Mouse (Mus musculus): ENCODE measurements around the gene Gstp1. TPM values are rescaled to one million over a fixed set of nuclear protein-coding genes. Genes with fewer than 3 reads are reported as not detected.
"Not testable (repeated sequence)": the region's sequence is repeated elsewhere in the genome, so short reads cannot be mapped to it uniquely, and the experiment has no call there.

Gstp1 gene
- polyA plus RNA-seq, 1 experiment from 2014 or later = 378 TPM

DNA sequence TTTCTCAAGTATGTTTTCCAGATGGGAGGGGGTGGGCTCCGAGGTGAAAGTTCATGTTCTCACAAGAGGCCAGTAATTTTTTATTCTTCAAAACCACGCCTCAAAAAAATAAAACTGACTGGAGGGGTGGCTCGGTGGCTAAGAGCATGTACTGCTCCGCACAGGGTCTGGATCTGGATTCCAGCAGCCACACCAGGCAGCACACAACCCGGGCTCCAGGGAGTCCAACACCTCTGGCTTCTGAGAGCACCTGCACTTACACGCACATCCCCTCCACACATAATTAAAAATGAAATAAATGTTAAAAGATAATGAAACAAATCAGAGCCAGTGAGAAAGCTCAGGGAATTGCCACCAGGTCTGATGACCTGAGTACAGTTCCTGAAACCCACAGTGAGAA lies 28.5 kb upstream of the Gstp1 start:
- H3K27me3 ChIP-seq (ENCODE audit: control insufficient read depth, insufficient read depth, low read length) = no peaks in the 10 kb centered on the region
- H3K36me3 ChIP-seq (ENCODE audit: control insufficient read depth, insufficient read depth) = no peaks in the 10 kb centered on the region
- no peaks in the 10 kb centered on the region for H3K9me3 ChIP-seq (replicated peaks; ENCODE audit: control insufficient read depth, low read length)
- 80% methylated on average over 6 of the region's 6 CpGs for WGBS
- no peak for ATAC-seq (replicated peaks; ENCODE audit: extremely low read depth, insufficient read depth, low FRiP score)
- no peak overlapping the region for H3K27ac ChIP-seq (ENCODE audit: low read length)
- no peaks in the 10 kb centered on the region for H3K4me1 ChIP-seq (ENCODE audit: control insufficient read depth, insufficient read depth, low read length)
- H3K4me2 ChIP-seq (ENCODE audit: low read depth, low read length) = no peak overlapping the region
- no peak overlapping the region for H3K4me3 ChIP-seq (ENCODE audit: low read length)
- H3K9ac ChIP-seq (ENCODE audit: low read length) = no peak overlapping the region

DNA sequence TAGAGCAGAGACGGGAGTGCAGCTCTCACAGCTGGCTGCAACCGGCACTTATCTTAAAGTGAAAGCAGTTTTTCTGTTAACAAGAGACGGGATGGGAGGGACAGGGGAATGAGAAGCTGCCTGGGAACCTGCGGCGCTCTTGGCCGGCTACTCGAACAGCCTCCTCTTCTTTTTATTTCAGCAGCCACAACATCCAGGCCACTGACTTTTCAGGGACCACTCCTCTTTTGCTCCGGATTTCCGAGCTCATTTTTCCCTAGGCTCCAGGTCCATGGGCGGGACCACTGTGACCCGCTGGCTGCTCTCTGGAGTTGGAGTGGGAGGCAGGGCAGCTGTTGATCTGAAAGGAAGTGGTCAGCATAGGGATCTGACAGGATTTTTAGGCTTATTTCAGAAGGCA lies 26.7 kb upstream of the Gstp1 start:
- ATAC-seq (replicated peaks; ENCODE audit: extremely low read depth, insufficient read depth, low FRiP score); H3K9me3 ChIP-seq (replicated peaks; ENCODE audit: control insufficient read depth, low read length); H3K27me3 ChIP-seq (ENCODE audit: control insufficient read depth, insufficient read depth, low read length); H3K9ac ChIP-seq (ENCODE audit: low read length); H3K36me3 ChIP-seq (ENCODE audit: control insufficient read depth, insufficient read depth); H3K27ac ChIP-seq (ENCODE audit: low read length); H3K4me3 ChIP-seq (ENCODE audit: low read length); H3K4me1 ChIP-seq (ENCODE audit: control insufficient read depth, insufficient read depth, low read length): not testable (repeated sequence)
- peak overlapping the region; percentile 38; the same call in 1 of the 2 replicates for H3K4me2 ChIP-seq (ENCODE audit: low read depth, low read length)
- WGBS = no CpG with 5 or more reads among the region's 11 CpGs

GRCm38 (mm10) chr19:4063357-4063756 lies 25.6 kb upstream of the Gstp1 start:
- ATAC-seq (replicated peaks; ENCODE audit: extremely low read depth, insufficient read depth, low FRiP score); H3K27ac ChIP-seq (ENCODE audit: low read length); H3K4me3 ChIP-seq (ENCODE audit: low read length); H3K4me1 ChIP-seq (ENCODE audit: control insufficient read depth, insufficient read depth, low read length); H3K27me3 ChIP-seq (ENCODE audit: control insufficient read depth, insufficient read depth, low read length); H3K9me3 ChIP-seq (replicated peaks; ENCODE audit: control insufficient read depth, low read length); H3K9ac ChIP-seq (ENCODE audit: low read length); H3K36me3 ChIP-seq (ENCODE audit: control insufficient read depth, insufficient read depth); H3K4me2 ChIP-seq (ENCODE audit: low read depth, low read length): not testable (repeated sequence)
- 56% methylated on average over 2 of the region's 4 CpGs for WGBS

- no peaks in the 10 kb centered on the region for H3K9me3 ChIP-seq (replicated peaks; ENCODE audit: control insufficient read depth, low read length)
- no peaks in the 10 kb centered on the region for H3K27me3 ChIP-seq (ENCODE audit: control insufficient read depth, insufficient read depth, low read length)
- ATAC-seq (replicated peaks; ENCODE audit: extremely low read depth, insufficient read depth, low FRiP score) = no peak
- 76% methylated on average over 5 of the region's 6 CpGs for WGBS
- H3K4me1 ChIP-seq (ENCODE audit: control insufficient read depth, insufficient read depth, low read length) = peaks cover 11% of the 10 kb centered on the region
- H3K27ac ChIP-seq (ENCODE audit: low read length) = no peak overlapping the region
- no peak overlapping the region for H3K4me3 ChIP-seq (ENCODE audit: low read length)
- no peaks in the 10 kb centered on the region for H3K36me3 ChIP-seq (ENCODE audit: control insufficient read depth, insufficient read depth)
- H3K9ac ChIP-seq (ENCODE audit: low read length) = no peak overlapping the region
- H3K4me2 ChIP-seq (ENCODE audit: low read depth, low read length) = no peak overlapping the region
Measured at GRCm38 (mm10) chr19:4060899-4061465, 23.2 kb upstream of the Gstp1 start.

DNA sequence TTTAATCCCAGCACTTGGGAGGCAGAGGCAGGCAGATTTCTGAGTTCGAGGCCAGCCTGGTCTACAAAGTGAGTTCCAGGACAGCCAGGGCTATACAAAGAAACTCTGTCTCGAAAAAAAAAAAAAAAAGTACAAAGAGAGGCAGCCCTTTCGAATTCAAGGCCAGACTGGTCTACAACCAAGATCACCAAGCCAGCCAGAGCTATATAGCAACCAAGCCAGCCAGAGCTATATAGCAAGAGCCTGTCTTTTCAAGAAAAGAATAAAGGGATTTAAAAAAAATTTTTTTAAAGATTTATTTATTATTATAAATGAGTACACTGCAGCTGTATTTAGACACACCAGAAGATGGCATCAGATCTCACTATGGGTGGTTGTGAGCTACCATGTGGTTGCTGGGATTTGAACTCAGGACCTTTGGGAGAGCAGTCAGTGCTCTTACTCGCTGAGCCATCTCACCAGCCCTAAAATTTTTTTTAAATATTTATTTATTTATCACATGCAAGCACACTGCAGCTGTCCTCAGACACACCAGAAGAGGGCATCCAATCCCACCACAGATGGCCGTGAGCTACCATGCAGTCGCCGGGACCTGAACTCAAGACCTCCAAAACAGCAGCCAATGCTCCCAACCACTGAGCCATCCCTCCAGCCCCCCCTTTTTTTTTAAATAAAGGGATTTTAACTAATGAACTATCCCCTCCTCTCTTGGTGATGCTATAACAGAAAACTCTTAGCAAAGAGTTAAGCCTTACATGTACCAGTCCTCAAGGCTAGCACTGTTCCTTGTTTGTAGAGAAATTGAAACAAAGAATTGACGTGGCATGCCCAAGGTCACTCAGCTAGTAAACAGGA lies 22.5 kb upstream of the Gstp1 start:
- H3K9me3 ChIP-seq (replicated peaks; ENCODE audit: control insufficient read depth, low read length); H3K27ac ChIP-seq (ENCODE audit: low read length); H3K4me2 ChIP-seq (ENCODE audit: low read depth, low read length); H3K4me3 ChIP-seq (ENCODE audit: low read length); ATAC-seq (replicated peaks; ENCODE audit: extremely low read depth, insufficient read depth, low FRiP score); H3K36me3 ChIP-seq (ENCODE audit: control insufficient read depth, insufficient read depth); H3K9ac ChIP-seq (ENCODE audit: low read length); H3K27me3 ChIP-seq (ENCODE audit: control insufficient read depth, insufficient read depth, low read length): not testable (repeated sequence)
- WGBS = 89% methylated on average over 8 of the region's 8 CpGs
- peaks cover 15% of the 10 kb centered on the region for H3K4me1 ChIP-seq (ENCODE audit: control insufficient read depth, insufficient read depth, low read length)

- no peaks in the 10 kb centered on the region for H3K9me3 ChIP-seq (replicated peaks; ENCODE audit: control insufficient read depth, low read length)
- 69% methylated on average over 15 of the region's 15 CpGs for WGBS
- H3K36me3 ChIP-seq (ENCODE audit: control insufficient read depth, insufficient read depth) = no peaks in the 10 kb centered on the region
- H3K4me2 ChIP-seq (ENCODE audit: low read depth, low read length) = no peak within 1 kb of the TSS
- peaks cover 15% of the 10 kb centered on the region for H3K4me1 ChIP-seq (ENCODE audit: control insufficient read depth, insufficient read depth, low read length)
- no peak within 1 kb of the TSS for H3K27ac ChIP-seq (ENCODE audit: low read length)
- H3K27me3 ChIP-seq (ENCODE audit: control insufficient read depth, insufficient read depth, low read length) = no peaks in the 10 kb centered on the region
- ATAC-seq (replicated peaks; ENCODE audit: extremely low read depth, insufficient read depth, low FRiP score) = peak; percentile 31; the same call in 1 of the 2 replicates
- no peak within 1 kb of the TSS for H3K4me3 ChIP-seq (ENCODE audit: low read length)
- H3K9ac ChIP-seq (ENCODE audit: low read length) = no peak within 1 kb of the TSS
Measured at GRCm38 (mm10) chr19:4059069-4059740, 21.4 kb upstream of the Gstp1 start, which contains the start of gene Gstp3. Gene Gstp3, minus strand, starts transcription at chr19:4059569.

DNA sequence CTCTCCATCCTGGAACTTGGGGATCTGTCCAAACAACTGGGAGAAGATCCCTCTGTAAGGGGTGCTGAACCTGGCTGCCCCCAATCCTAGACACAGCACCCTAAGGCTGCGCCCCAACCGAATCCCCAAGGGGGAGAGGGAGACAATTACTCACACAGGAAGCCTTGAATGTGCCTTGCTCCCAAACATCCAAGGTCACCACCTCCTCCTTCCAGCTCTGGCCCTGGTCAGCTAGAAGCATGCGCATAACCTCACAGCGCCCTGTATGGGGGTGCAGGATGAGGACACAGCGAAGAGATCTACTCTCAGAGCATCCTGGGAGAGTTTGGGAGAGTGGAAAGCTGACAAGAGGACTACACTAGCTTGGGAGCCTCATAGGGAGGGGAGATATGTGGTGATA lies 20.8 kb upstream of the Gstp1 start:
- H3K9me3 ChIP-seq (replicated peaks; ENCODE audit: control insufficient read depth, low read length) = no peaks in the 10 kb centered on the region
- no peak for ATAC-seq (replicated peaks; ENCODE audit: extremely low read depth, insufficient read depth, low FRiP score)
- no peak overlapping the region for H3K9ac ChIP-seq (ENCODE audit: low read length)
- 88% methylated on average over 5 of the region's 5 CpGs for WGBS
- H3K27ac ChIP-seq (ENCODE audit: low read length) = no peak overlapping the region
- no peaks in the 10 kb centered on the region for H3K27me3 ChIP-seq (ENCODE audit: control insufficient read depth, insufficient read depth, low read length)
- H3K4me3 ChIP-seq (ENCODE audit: low read length) = no peak overlapping the region
- no peak overlapping the region for H3K4me2 ChIP-seq (ENCODE audit: low read depth, low read length)
- H3K36me3 ChIP-seq (ENCODE audit: control insufficient read depth, insufficient read depth) = no peaks in the 10 kb centered on the region
- peaks cover 15% of the 10 kb centered on the region for H3K4me1 ChIP-seq (ENCODE audit: control insufficient read depth, insufficient read depth, low read length)

DNA sequence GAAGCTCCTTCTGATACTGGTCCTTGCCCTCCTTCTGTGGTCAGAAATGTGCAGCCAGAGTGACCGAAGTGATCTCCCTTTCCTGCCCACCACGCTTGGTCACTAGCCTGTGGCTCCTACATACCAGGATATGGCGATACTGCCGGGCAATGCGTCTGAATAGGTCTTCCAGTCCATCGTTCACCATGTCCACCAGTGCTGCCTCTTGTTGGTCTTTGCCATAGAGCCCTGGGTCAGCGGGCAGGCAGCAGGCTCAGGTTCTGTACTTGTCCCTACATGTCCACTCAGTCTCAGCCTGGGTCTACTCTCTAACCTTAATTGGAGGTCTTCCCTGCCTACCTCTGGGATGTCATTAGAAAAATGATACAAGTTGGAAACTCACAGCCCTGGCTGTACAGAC lies 20.2 kb upstream of the Gstp1 start:
- Histone ChIP-seq H3K27ac (ENCODE audit: low read length) (no peak overlapping the region), H3K4me3 (ENCODE audit: low read length) (no peak overlapping the region), H3K4me2 (ENCODE audit: low read depth, low read length) (no peak overlapping the region), H3K27me3 (ENCODE audit: control insufficient read depth, insufficient read depth, low read length) (no peaks in the 10 kb centered on the region), H3K9ac (ENCODE audit: low read length) (no peak overlapping the region), H3K36me3 (ENCODE audit: control insufficient read depth, insufficient read depth) (no peaks in the 10 kb centered on the region), H3K9me3 (replicated peaks; ENCODE audit: control insufficient read depth, low read length) (no peaks in the 10 kb centered on the region), H3K4me1 (ENCODE audit: control insufficient read depth, insufficient read depth, low read length) (peaks cover 15% of the 10 kb centered on the region)
- ATAC-seq (replicated peaks; ENCODE audit: extremely low read depth, insufficient read depth, low FRiP score) = no peak
- 95% methylated on average over 7 of the region's 7 CpGs for WGBS

GRCm38 (mm10) chr19:4057389-4057788 lies 19.6 kb upstream of the Gstp1 start:
- no peak overlapping the region for H3K4me3 ChIP-seq (ENCODE audit: low read length)
- WGBS = 79% methylated on average over 13 of the region's 13 CpGs
- ATAC-seq (replicated peaks; ENCODE audit: extremely low read depth, insufficient read depth, low FRiP score) = no peak
- H3K9me3 ChIP-seq (replicated peaks; ENCODE audit: control insufficient read depth, low read length) = no peaks in the 10 kb centered on the region
- H3K9ac ChIP-seq (ENCODE audit: low read length) = no peak overlapping the region
- no peaks in the 10 kb centered on the region for H3K36me3 ChIP-seq (ENCODE audit: control insufficient read depth, insufficient read depth)
- no peak overlapping the region for H3K27ac ChIP-seq (ENCODE audit: low read length)
- no peaks in the 10 kb centered on the region for H3K27me3 ChIP-seq (ENCODE audit: control insufficient read depth, insufficient read depth, low read length)
- peaks cover 15% of the 10 kb centered on the region for H3K4me1 ChIP-seq (ENCODE audit: control insufficient read depth, insufficient read depth, low read length)
- H3K4me2 ChIP-seq (ENCODE audit: low read depth, low read length) = no peak overlapping the region
